ENCODE assay signal across 10 mouse cellular contexts in genomic region chr11:97820840-97821239, GRCm38 (mm10). TPM values are rescaled to one million over a fixed set of nuclear protein-coding genes. Genes with fewer than 3 reads are reported as not detected.
DNase-seq lines count a peak whose midpoint lies in the region; ATAC-seq and TF ChIP-seq lines count a peak whose summit lies in the region.
"Had no signal": no experiment of that assay in that cellular context is flagged by ENCODE, and none has a peak within 500 bp of the region (broad histone marks: within the 10 kb centered on the region; RNA-seq: fewer than 3 reads in every experiment).

No protein-coding gene starts in this region.

- H3K4me2 ChIP-seq in neural tube, embryonic 13.5 days = no peak overlapping the region
- no peak overlapping the region for H3K4me2 ChIP-seq in kidney, embryonic 16.5 days (replicated peaks; ENCODE audit: low read depth, low read length)

- TF ChIP-seq CTCF in gastrocnemius, adult 2 months (IDR thresholded peaks at IDR 0.05) = no peak
- TF ChIP-seq CTCF in thymus, adult 2 months (IDR thresholded peaks at IDR 0.05; ENCODE audit: borderline replicate concordance, control insufficient read depth, extremely low read depth, insufficient read depth, low read length, poor library complexity) = no peak

- H3K36me3 ChIP-seq in neural tube, embryonic 13.5 days = peaks cover 85% of the 10 kb centered on the region
- H3K36me3 ChIP-seq in kidney, embryonic 16.5 days (ENCODE audit: insufficient read depth, low read length) = peaks cover 39% of the 10 kb centered on the region
- peaks cover 15% of the 10 kb centered on the region for H3K36me3 ChIP-seq in thymus, adult 2 months (ENCODE audit: control insufficient read depth, insufficient read depth, low read length)

- H3K27ac ChIP-seq in neural tube, embryonic 13.5 days (replicated peaks) = 0 out of 2 replicates have a peak overlapping the region, but pooled peaks have one; percentile 18
- peak overlapping the region; percentile 80 for H3K27ac ChIP-seq in gastrocnemius, adult 2 months
- 0 out of 2 replicates have a peak overlapping the region, but pooled peaks have one; percentile 4 for H3K27ac ChIP-seq in kidney, embryonic 16.5 days (ENCODE audit: low read length)
- H3K27ac ChIP-seq in thymus, adult 2 months (ENCODE audit: control insufficient read depth, insufficient read depth, low read length) = no peak overlapping the region

- H3K9me3 ChIP-seq in neural tube, embryonic 13.5 days = no peaks in the 10 kb centered on the region
- no peaks in the 10 kb centered on the region for H3K9me3 ChIP-seq in kidney, embryonic 16.5 days (ENCODE audit: low read length)

- intact Hi-C loops in gastrocnemius, adult 2 months (cut with DNase I) = no loop called here

- no peak overlapping the region for H3K4me3 ChIP-seq in neural tube, embryonic 13.5 days
- H3K4me3 ChIP-seq in gastrocnemius, adult 2 months = no peak overlapping the region
- no peak overlapping the region for H3K4me3 ChIP-seq in kidney, embryonic 16.5 days (ENCODE audit: low read length)
- H3K4me3 ChIP-seq in thymus, adult 2 months (ENCODE audit: control insufficient read depth, insufficient read depth, low read length) = no peak overlapping the region

- TF ChIP-seq POLR2A in thymus, adult 2 months (IDR thresholded peaks at IDR 0.05; ENCODE audit: control insufficient read depth, extremely low read depth, insufficient read depth, low read length, poor library complexity) = no peak

- peaks cover 46% of the 10 kb centered on the region for H3K4me1 ChIP-seq in neural tube, embryonic 13.5 days (replicated peaks)
- peaks cover 59% of the 10 kb centered on the region for H3K4me1 ChIP-seq in kidney, embryonic 16.5 days (ENCODE audit: insufficient read depth, low read length)
- H3K4me1 ChIP-seq in thymus, adult 2 months (replicated peaks; ENCODE audit: control insufficient read depth, insufficient read depth, low read length) = peaks cover 27% of the 10 kb centered on the region

- H3K9ac ChIP-seq in neural tube, embryonic 13.5 days = no peak overlapping the region
- H3K9ac ChIP-seq in kidney, embryonic 16.5 days (replicated peaks; ENCODE audit: low read length) = no peak overlapping the region

- WGBS in neural tube, embryonic 13.5 days = 73% methylated on average over 4 of the region's 4 CpGs
- 69% methylated on average over 4 of the region's 4 CpGs for WGBS in kidney, embryonic 16.5 days
- 81% methylated on average over 4 of the region's 4 CpGs for WGBS in thymus, adult 2 months

- no peak for DNase-seq in neural tube, embryonic 10.5 days (ENCODE audit: extremely low spot score, low spot score)
- DNase-seq in gastrocnemius, adult 2 months = peak; percentile 87
- peak; percentile 65 for DNase-seq in yolk sac, embryonic 10.5 days (ENCODE audit: low spot score)
- no peak for DNase-seq in frontal cortex, postnatal 14 days (ENCODE audit: low spot score in 2 of 2)
- DNase-seq in ovary, adult 18-20 months (ENCODE audit: low spot score) = no peak
- DNase-seq in thymus, adult 2 months = no peak

- no peak for ATAC-seq in neural tube, embryonic 13.5 days (ENCODE audit: low read depth)
- no peak for ATAC-seq in kidney, embryonic 16.5 days (ENCODE audit: low FRiP score, low TSS enrichment)

- H3K27me3 ChIP-seq in neural tube, embryonic 13.5 days = no peaks in the 10 kb centered on the region
- H3K27me3 ChIP-seq in kidney, embryonic 16.5 days (ENCODE audit: insufficient read depth, low read length) = no peaks in the 10 kb centered on the region
- no peaks in the 10 kb centered on the region for H3K27me3 ChIP-seq in thymus, adult 2 months (ENCODE audit: control insufficient read depth, insufficient read depth, low read length)

RNA-seq across cellular contexts. Expression of gene B230217C12Rik, which starts 19.7 kb away (rescaled TPM):
- polyA plus RNA-seq in neural tube, embryonic 13.5 days (2015; fragmentation: Nextera tagmentation; extraction: Ambion mirVana) = 31.0 and 32.3 TPM in 2 replicates
- under 1 TPM; 0.23 to 0.50 TPM for total RNA-seq in gastrocnemius, adult 2 months (2021)
- polyA plus RNA-seq in kidney, embryonic 16.5 days (2015; fragmentation: Nextera tagmentation; extraction: Ambion mirVana) = 4.3 and 6.7 TPM in 2 replicates
- 4.7 and 6.2 TPM in 2 replicates for polyA plus RNA-seq in thymus, adult 2 months (2012; rRNA removed)

RNA-seq across cellular contexts. Expression of gene Lasp1, which starts 22.0 kb away (rescaled TPM):
- 114 and 123 TPM in 2 replicates for polyA plus RNA-seq in neural tube, embryonic 13.5 days (2015; fragmentation: Nextera tagmentation; extraction: Ambion mirVana)
- total RNA-seq in gastrocnemius, adult 2 months (2021) = 10 to 100 TPM; 10.0 to 16.8 TPM
- polyA plus RNA-seq in kidney, embryonic 16.5 days (2015; fragmentation: Nextera tagmentation; extraction: Ambion mirVana) = 133 TPM in 2 replicates
- 167 and 178 TPM in 2 replicates for polyA plus RNA-seq in thymus, adult 2 months (2012; rRNA removed)

RNA-seq across cellular contexts. Expression of gene Rpl23, which starts 38.6 kb away (rescaled TPM):
- polyA plus RNA-seq in neural tube, embryonic 13.5 days (2015; fragmentation: Nextera tagmentation; extraction: Ambion mirVana) = 351 and 415 TPM in 2 replicates
- total RNA-seq in gastrocnemius, adult 2 months (2021) = 100 to 1,000 TPM; 385 to 521 TPM
- 428 and 460 TPM in 2 replicates for polyA plus RNA-seq in kidney, embryonic 16.5 days (2015; fragmentation: Nextera tagmentation; extraction: Ambion mirVana)
- polyA plus RNA-seq in thymus, adult 2 months (2012; rRNA removed) = 140 and 154 TPM in 2 replicates

RNA-seq across cellular contexts. Expression of gene 1700001P01Rik, which starts 45.1 kb away (rescaled TPM):
- polyA plus RNA-seq in neural tube, embryonic 13.5 days (2015; fragmentation: Nextera tagmentation; extraction: Ambion mirVana) = 0.67 TPM in 1 of 2 replicates, not detected in the other
- total RNA-seq in gastrocnemius, adult 2 months (2021) = under 1 TPM; 0.39 to 0.56 TPM
- 0.27 and 0.31 TPM in 2 replicates for polyA plus RNA-seq in kidney, embryonic 16.5 days (2015; fragmentation: Nextera tagmentation; extraction: Ambion mirVana)
- 0.38 and 0.50 TPM in 2 replicates for polyA plus RNA-seq in thymus, adult 2 months (2012; rRNA removed)
- total RNA-seq: hematopoietic stem cell, adult 5-6 weeks had no signal
- polyA plus RNA-seq: neural tube, embryonic 11.5 days had no signal

RNA-seq across cellular contexts. Expression of gene Cwc25, which starts 54.5 kb away (rescaled TPM):
- polyA plus RNA-seq in neural tube, embryonic 13.5 days (2015; fragmentation: Nextera tagmentation; extraction: Ambion mirVana) = 18.8 and 19.1 TPM in 2 replicates
- 1 to 10 TPM; 6.2 to 6.5 TPM for total RNA-seq in gastrocnemius, adult 2 months (2021)
- polyA plus RNA-seq in kidney, embryonic 16.5 days (2015; fragmentation: Nextera tagmentation; extraction: Ambion mirVana) = 15.1 and 18.4 TPM in 2 replicates
- 14.9 and 16.6 TPM in 2 replicates for polyA plus RNA-seq in thymus, adult 2 months (2012; rRNA removed)

Comparison
In these comparisons a context has a peak if more than half of its experiments do, and no peak if none do; other contexts are left out.
1. DNase-seq: peak in gastrocnemius, adult 2 months (single experiment) and yolk sac, embryonic 10.5 days (single experiment); none in neural tube, embryonic 10.5 days (single experiment), frontal cortex, postnatal 14 days (0 of 2), ovary, adult 18-20 months (single experiment) and thymus, adult 2 months (single experiment).